ENCODE assay signal across 20 mouse cellular contexts in genomic region chr5:119348303-119348702, GRCm38 (mm10).
DNase-seq lines count a peak whose midpoint lies in the region; ATAC-seq lines count a peak whose summit lies in the region.
"Had no signal": no experiment of that assay in that cellular context is flagged by ENCODE, and none has a peak within 500 bp of the region (broad histone marks: within the 10 kb centered on the region; RNA-seq: fewer than 3 reads in every experiment).

No protein-coding gene starts in this region.

- H3K4me2 ChIP-seq in midbrain, embryonic 13.5 days (replicated peaks), result no peak overlapping the region
- H3K4me2 ChIP-seq: embryonic facial prominence, embryonic 12.5 days; forebrain, embryonic 12.5 days; heart, embryonic 11.5 days; neural tube, embryonic 12.5 days had no signal

- no peak for ATAC-seq in midbrain, embryonic 13.5 days
- no peak for ATAC-seq in erythroblast, adult 5-6 weeks (replicated peaks; ENCODE audit: low FRiP score, poor library complexity, severe bottlenecking)
- ATAC-seq: midbrain, embryonic 16.5 days had no signal

- H3K9ac ChIP-seq in midbrain, embryonic 13.5 days (replicated peaks), result no peak overlapping the region
- H3K9ac ChIP-seq: embryonic facial prominence, embryonic 12.5 days; forebrain, embryonic 12.5 days; neural tube, embryonic 12.5 days had no signal

- H3K27ac ChIP-seq in midbrain, embryonic 10.5 days (replicated peaks), result peak overlapping the region; percentile 30
- H3K27ac ChIP-seq in midbrain, embryonic 13.5 days, result no peak overlapping the region
- H3K27ac ChIP-seq: embryonic facial prominence, embryonic 12.5 days; forebrain, embryonic 12.5 days; gastrocnemius, adult 2 months; neural tube, embryonic 12.5 days had no signal

- H3K36me3 ChIP-seq in midbrain, embryonic 10.5 days, result no peaks in the 10 kb centered on the region
- no peaks in the 10 kb centered on the region for H3K36me3 ChIP-seq in midbrain, embryonic 13.5 days
- H3K36me3 ChIP-seq: embryonic facial prominence, embryonic 12.5 days; forebrain, embryonic 12.5 days; neural tube, embryonic 12.5 days had no signal

- no peak overlapping the region for H3K4me3 ChIP-seq in midbrain, embryonic 10.5 days
- H3K4me3 ChIP-seq in midbrain, embryonic 13.5 days (replicated peaks), result no peak overlapping the region
- H3K4me3 ChIP-seq: embryonic facial prominence, embryonic 12.5 days; forebrain, embryonic 12.5 days; gastrocnemius, adult 2 months; neural tube, embryonic 12.5 days had no signal

- 0 out of 2 replicates have a peak, but pooled peaks cover 12% of the 10 kb centered on the region for H3K27me3 ChIP-seq in midbrain, embryonic 10.5 days (ENCODE audit: low read depth, poor library complexity, severe bottlenecking)
- no peaks in the 10 kb centered on the region for H3K27me3 ChIP-seq in midbrain, embryonic 13.5 days
- H3K27me3 ChIP-seq: embryonic facial prominence, embryonic 12.5 days; neural tube, embryonic 12.5 days had no signal

- no peaks in the 10 kb centered on the region for H3K9me3 ChIP-seq in midbrain, embryonic 10.5 days (replicated peaks)
- H3K9me3 ChIP-seq in midbrain, embryonic 13.5 days, result no peaks in the 10 kb centered on the region
- H3K9me3 ChIP-seq: embryonic facial prominence, embryonic 12.5 days; forebrain, embryonic 12.5 days; neural tube, embryonic 12.5 days had no signal

- DNase-seq in embryo, embryonic 10.5 days (ENCODE audit: low spot score), result peak; percentile 35
- no peak for DNase-seq in embryo, embryonic 11 days
- DNase-seq in midbrain, embryonic 10.5 days (ENCODE audit: low spot score), result peak; percentile 20
- DNase-seq in induced T-regulatory cell, adult 2 months (ENCODE audit: low read depth), result peak; percentile 22
- peak; percentile 56 for DNase-seq in thymus, postnatal 25 days
- no peak for DNase-seq in left cerebral cortex, adult 8-10 months (ENCODE audit: low spot score in 2 of 2)
- DNase-seq: adrenal gland, adult 8-10 months; cerebellum, adult 9-11 months; gastrocnemius, adult 2 months; heart, postnatal 4 days; left cerebral cortex, postnatal 4 days; lung, adult 2 months; retina, postnatal 1 day had no signal

- H3K4me1 ChIP-seq in midbrain, embryonic 10.5 days, result peaks cover 12% of the 10 kb centered on the region
- H3K4me1 ChIP-seq in midbrain, embryonic 13.5 days (replicated peaks), result peaks cover 6% of the 10 kb centered on the region; the same call in 1 of the 2 replicates
- H3K4me1 ChIP-seq: neural tube, embryonic 12.5 days had no signal

- 45% methylated on average over 4 of the region's 4 CpGs for WGBS in midbrain, embryonic 10.5 days
- WGBS in midbrain, embryonic 13.5 days, result 35% methylated on average over 4 of the region's 4 CpGs

Comparison
In these comparisons a context has a peak if more than half of its experiments do, and no peak if none do; other contexts are left out.
1. DNase-seq: peak in embryo, embryonic 10.5 days (single experiment), midbrain, embryonic 10.5 days (single experiment), induced T-regulatory cell, adult 2 months (single experiment) and thymus, postnatal 25 days (single experiment); none in embryo, embryonic 11 days (single experiment) and left cerebral cortex, adult 8-10 months (0 of 2).